Mouse (Mus musculus) lung, postnatal 4 days (tissue): Measurements from ENCODE around the gene Tom1l2.
A peak's percentile ranks its signal among the peaks of the same experiment; 100 is the strongest.

Experiments used
- DNase-seq, 2 experiments: peaks; one replicate each; pipeline ENCODE4 v3.0.0; 2021

The Tom1l2 gene

GRCm38 (mm10) chr11:60257696-60258095, 95.0 kb downstream of the Tom1l2 start:
- no peak for DNase-seq

- DNase-seq = no peak
These were observed 96.0 kb downstream of the Tom1l2 start for GRCm38 (mm10) chr11:60256713-60257112.

- DNase-seq = peak in 1 of 2 experiments; percentile 66
These were observed 96.5 kb downstream of the Tom1l2 start for GRCm38 (mm10) chr11:60256176-60256681.

- DNase-seq = no peak
These were observed 97.1 kb downstream of the Tom1l2 start for GRCm38 (mm10) chr11:60255639-60256038.

GRCm38 (mm10) chr11:60255181-60255580, 97.5 kb downstream of the Tom1l2 start:
- no peak for DNase-seq

GRCm38 (mm10) chr11:60254308-60254707, 98.4 kb downstream of the Tom1l2 start:
- DNase-seq = no peak

- no peak for DNase-seq
These were observed 99.2 kb downstream of the Tom1l2 start for GRCm38 (mm10) chr11:60253546-60253945.

GRCm38 (mm10) chr11:60250971-60251643, 101.6 kb downstream of the Tom1l2 start:
- peak in 1 of 2 experiments; percentile 75 for DNase-seq

- no peak for DNase-seq
These were observed 102.8 kb downstream of the Tom1l2 start for GRCm38 (mm10) chr11:60249885-60250284.

- peak; percentile 42 to 50 for DNase-seq
These were observed 103.9 kb downstream of the Tom1l2 start for GRCm38 (mm10) chr11:60248596-60249404.

GRCm38 (mm10) chr11:60247753-60248550, 104.8 kb downstream of the Tom1l2 start:
- no peak for DNase-seq

- DNase-seq = no peak
These were observed 106.6 kb downstream of the Tom1l2 start for GRCm38 (mm10) chr11:60246077-60246476.

- no peak for DNase-seq
These were observed 108.1 kb downstream of the Tom1l2 start for GRCm38 (mm10) chr11:60244503-60245143.

GRCm38 (mm10) chr11:60240509-60240908, 112.2 kb downstream of the Tom1l2 start:
- DNase-seq = peak in 1 of 2 experiments; percentile 49

GRCm38 (mm10) chr11:60235351-60235750, 117.4 kb downstream of the Tom1l2 start:
- DNase-seq = no peak

- no peak for DNase-seq
These were observed 119.5 kb downstream of the Tom1l2 start for GRCm38 (mm10) chr11:60233235-60233634.

GRCm38 (mm10) chr11:60232441-60233058, 120.2 kb downstream of the Tom1l2 start:
- no peak for DNase-seq

- no peak for DNase-seq
These were observed 120.8 kb downstream of the Tom1l2 start for GRCm38 (mm10) chr11:60231951-60232350.

GRCm38 (mm10) chr11:60231326-60231725, 121.4 kb downstream of the Tom1l2 start:
- DNase-seq = no peak

- no peak for DNase-seq
These were observed 122.2 kb downstream of the Tom1l2 start for GRCm38 (mm10) chr11:60230512-60230911.

- peak; percentile 61 to 88 for DNase-seq
These were observed 122.9 kb downstream of the Tom1l2 start for GRCm38 (mm10) chr11:60229821-60230220.

GRCm38 (mm10) chr11:60228525-60228924, 124.2 kb downstream of the Tom1l2 start:
- DNase-seq = peak in 1 of 2 experiments; percentile 65
